ENCODE assay signal across 24 mouse cellular contexts in genomic region chr7:19785874-19786458, GRCm38 (mm10). TPM values are rescaled to one million over a fixed set of nuclear protein-coding genes. Genes with fewer than 3 reads are reported as not detected.
DNase-seq lines count a peak whose midpoint lies in the region; ATAC-seq lines count a peak whose summit lies in the region.
"Had no signal": no experiment of that assay in that cellular context is flagged by ENCODE, and none has a peak within 500 bp of the region (broad histone marks: within the 10 kb centered on the region; RNA-seq: fewer than 3 reads in every experiment).

No protein-coding gene starts in this region.

- no peaks in the 10 kb centered on the region for H3K4me1 ChIP-seq in hindbrain, embryonic 11.5 days (replicated peaks; ENCODE audit: control insufficient read depth, insufficient read depth, low read length)
- H3K4me1 ChIP-seq in hindbrain, embryonic 16.5 days (ENCODE audit: control insufficient read depth, insufficient read depth, low read depth, low read length) = peaks cover 3% of the 10 kb centered on the region
- peaks cover 9% of the 10 kb centered on the region for H3K4me1 ChIP-seq in embryonic facial prominence, embryonic 15.5 days

- DNase-seq in hindbrain, embryonic 11.5 days (ENCODE audit: low spot score) = no peak
- DNase-seq in retina, postnatal 1 day = peak; percentile 43
- DNase-seq in retina, embryonic 14.5 days (ENCODE audit: low spot score) = no peak
- DNase-seq in yolk sac, embryonic 10.5 days (ENCODE audit: low spot score) = peak; percentile 20
- no peak for DNase-seq in kidney, adult 9 months
- DNase-seq in testis, postnatal 10 days (ENCODE audit: low spot score) = no peak
- DNase-seq: adrenal gland, postnatal 14 days; cerebellum, adult 18-20 months; cerebellum, postnatal 10 days; gastrocnemius, postnatal 14 days; heart, adult 11 months; heart, postnatal 36 days; kidney, adult 18-20 months; kidney, postnatal 4 days; lung, postnatal 36 days; right cerebral cortex, adult 18-20 months; spleen, adult 18-20 months had no signal

- 0 out of 2 replicates have a peak, but pooled peaks have one; percentile 36 for ATAC-seq in hindbrain, embryonic 11.5 days (ENCODE audit: low FRiP score)
- ATAC-seq in hindbrain, embryonic 16.5 days = no peak
- ATAC-seq in embryonic facial prominence, embryonic 15.5 days (ENCODE audit: insufficient number of reproducible peaks, low FRiP score, low TSS enrichment, low read depth) = peak; percentile 56; the same call in 1 of the 2 replicates
- ATAC-seq: forebrain, embryonic 14.5 days had no signal

- 45% methylated on average over 12 of the region's 12 CpGs for WGBS in hindbrain, embryonic 11.5 days
- WGBS in hindbrain, embryonic 16.5 days = 44% methylated on average over 12 of the region's 12 CpGs
- WGBS in embryonic facial prominence, embryonic 15.5 days = 33% methylated on average over 12 of the region's 12 CpGs

- H3K4me3 ChIP-seq in hindbrain, embryonic 11.5 days (ENCODE audit: low read depth, low read length) = no peak overlapping the region
- no peak overlapping the region for H3K4me3 ChIP-seq in hindbrain, embryonic 16.5 days (ENCODE audit: low read length)
- H3K4me3 ChIP-seq in embryonic facial prominence, embryonic 15.5 days (replicated peaks) = no peak overlapping the region

- no peaks in the 10 kb centered on the region for H3K27me3 ChIP-seq in hindbrain, embryonic 11.5 days (ENCODE audit: control insufficient read depth, insufficient read depth, low read length)
- peaks cover 4% of the 10 kb centered on the region; the same call in 1 of the 2 replicates for H3K27me3 ChIP-seq in hindbrain, embryonic 16.5 days (replicated peaks; ENCODE audit: control insufficient read depth, insufficient read depth, low read length)
- no peaks in the 10 kb centered on the region for H3K27me3 ChIP-seq in embryonic facial prominence, embryonic 15.5 days

- H3K9me3 ChIP-seq in hindbrain, embryonic 11.5 days (ENCODE audit: control insufficient read depth, low read length) = no peaks in the 10 kb centered on the region
- no peaks in the 10 kb centered on the region for H3K9me3 ChIP-seq in hindbrain, embryonic 16.5 days (ENCODE audit: control insufficient read depth, low read length)
- H3K9me3 ChIP-seq in embryonic facial prominence, embryonic 15.5 days (replicated peaks) = no peaks in the 10 kb centered on the region

- no peak overlapping the region for H3K27ac ChIP-seq in hindbrain, embryonic 11.5 days (ENCODE audit: low read depth, low read length)
- H3K27ac ChIP-seq in hindbrain, embryonic 16.5 days (ENCODE audit: low read depth, low read length) = no peak overlapping the region
- no peak overlapping the region for H3K27ac ChIP-seq in embryonic facial prominence, embryonic 15.5 days (replicated peaks)
- H3K27ac ChIP-seq: stomach, postnatal 0 days had no signal

- no peaks in the 10 kb centered on the region for H3K36me3 ChIP-seq in hindbrain, embryonic 11.5 days (ENCODE audit: control insufficient read depth, insufficient read depth, low read length)
- H3K36me3 ChIP-seq in hindbrain, embryonic 16.5 days (ENCODE audit: control insufficient read depth, insufficient read depth, low read length) = no peaks in the 10 kb centered on the region
- H3K36me3 ChIP-seq in embryonic facial prominence, embryonic 15.5 days = no peaks in the 10 kb centered on the region

- no peak overlapping the region for H3K4me2 ChIP-seq in hindbrain, embryonic 11.5 days (replicated peaks; ENCODE audit: low read depth, low read length)
- no peak overlapping the region for H3K4me2 ChIP-seq in hindbrain, embryonic 16.5 days (ENCODE audit: low read length)
- H3K4me2 ChIP-seq in embryonic facial prominence, embryonic 15.5 days (replicated peaks) = no peak overlapping the region
- H3K4me2 ChIP-seq: heart, embryonic 11.5 days; liver, embryonic 11.5 days; midbrain, embryonic 11.5 days had no signal

- H3K9ac ChIP-seq in hindbrain, embryonic 11.5 days (ENCODE audit: low read depth, low read length) = no peak overlapping the region
- no peak overlapping the region for H3K9ac ChIP-seq in hindbrain, embryonic 16.5 days (ENCODE audit: low read depth, low read length)
- no peak overlapping the region for H3K9ac ChIP-seq in embryonic facial prominence, embryonic 15.5 days

RNA-seq across cellular contexts. Expression of gene Cblc, which starts 10.6 kb away (rescaled TPM):
- 0.59 and 0.63 TPM in 2 replicates for polyA plus RNA-seq in hindbrain, embryonic 11.5 days (2014; fragmentation: Nextera tagmentation; extraction: Ambion mirVana)
- polyA plus RNA-seq in hindbrain, embryonic 16.5 days (2015; fragmentation: Nextera tagmentation; extraction: Ambion mirVana) = 0.34 and 0.41 TPM in 2 replicates
- polyA plus RNA-seq in embryonic facial prominence, embryonic 15.5 days (2015; fragmentation: Nextera tagmentation; extraction: Ambion mirVana) = 13.2 and 17.2 TPM in 2 replicates
- polyA plus RNA-seq: forebrain, embryonic 14.5 days; midbrain, embryonic 11.5 days had no signal

RNA-seq across cellular contexts. Expression of gene Bcam, which starts 15.2 kb away (rescaled TPM):
- polyA plus RNA-seq in hindbrain, embryonic 11.5 days (2014; fragmentation: Nextera tagmentation; extraction: Ambion mirVana) = 20.6 and 22.1 TPM in 2 replicates
- polyA plus RNA-seq in hindbrain, embryonic 16.5 days (2015; fragmentation: Nextera tagmentation; extraction: Ambion mirVana) = 24.4 and 24.6 TPM in 2 replicates
- polyA plus RNA-seq in embryonic facial prominence, embryonic 15.5 days (2015; fragmentation: Nextera tagmentation; extraction: Ambion mirVana) = 158 and 163 TPM in 2 replicates

RNA-seq across cellular contexts. Expression of gene Nectin2, which starts 35.7 kb away (rescaled TPM):
- 52.5 and 60.3 TPM in 2 replicates for polyA plus RNA-seq in hindbrain, embryonic 11.5 days (2014; fragmentation: Nextera tagmentation; extraction: Ambion mirVana)
- polyA plus RNA-seq in hindbrain, embryonic 16.5 days (2015; fragmentation: Nextera tagmentation; extraction: Ambion mirVana) = 57.7 and 59.7 TPM in 2 replicates
- polyA plus RNA-seq in embryonic facial prominence, embryonic 15.5 days (2015; fragmentation: Nextera tagmentation; extraction: Ambion mirVana) = 79.6 and 86.6 TPM in 2 replicates

RNA-seq across cellular contexts. Expression of gene Bcl3, which starts 36.6 kb away (rescaled TPM):
- 0.26 and 0.33 TPM in 2 replicates for polyA plus RNA-seq in hindbrain, embryonic 11.5 days (2014; fragmentation: Nextera tagmentation; extraction: Ambion mirVana)
- 0.70 and 1.2 TPM in 2 replicates for polyA plus RNA-seq in hindbrain, embryonic 16.5 days (2015; fragmentation: Nextera tagmentation; extraction: Ambion mirVana)
- 4.7 and 6.9 TPM in 2 replicates for polyA plus RNA-seq in embryonic facial prominence, embryonic 15.5 days (2015; fragmentation: Nextera tagmentation; extraction: Ambion mirVana)

Comparison
In these comparisons a context has a peak if more than half of its experiments do, and no peak if none do; other contexts are left out.
1. DNase-seq: peak in retina, postnatal 1 day (single experiment) and yolk sac, embryonic 10.5 days (single experiment); none in hindbrain, embryonic 11.5 days (single experiment), retina, embryonic 14.5 days (single experiment), kidney, adult 9 months (single experiment) and testis, postnatal 10 days (single experiment).